Mouse (Mus musculus) mouse embryonic stem cell (cell line): ENCODE data around the gene Artn.

Source experiments
- in situ Hi-C, 2 experiments: fragments of 300-500 bp; cut with MboI; formaldehyde crosslinking; loops; 1 replicate in 1 of 2; 3 replicates in 1 of 2; pipeline ENCODE4 v1.14.3; 2019 to 2020; ENCODE audit warnings: low sequenced_read_pairs in 2 of 2, low pct_unique_long_range_greater_than_20kb in 1 of 2, mixed read lengths in 1 of 2; ENCODE audit not compliant: unreplicated experiment in 1 of 2

The Artn gene

DNA sequence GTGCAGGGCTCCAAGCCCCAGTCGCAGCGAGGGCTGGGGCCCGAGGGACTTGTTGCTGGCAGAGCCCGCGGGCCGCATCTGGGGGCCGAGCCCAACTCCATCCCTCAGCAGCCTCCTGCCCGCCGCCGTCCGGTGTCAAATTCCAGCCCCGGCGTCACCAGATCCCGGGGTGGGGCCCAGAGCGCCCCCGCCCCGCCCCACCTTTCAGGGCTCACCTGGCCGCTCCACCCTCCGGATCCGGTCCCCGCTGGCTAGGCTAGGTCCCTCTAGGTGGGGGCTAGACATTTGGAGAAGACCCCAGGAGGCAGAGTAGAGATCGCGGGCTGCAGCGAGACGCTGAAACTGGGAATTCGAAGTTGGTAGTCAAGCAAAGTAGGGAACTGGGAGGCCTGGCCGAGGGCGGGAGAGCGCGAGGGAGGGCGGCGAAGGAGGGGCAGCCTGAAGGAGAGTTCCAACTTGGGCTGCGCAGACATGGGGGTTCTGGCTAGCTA, at the start of gene Artn:
Gene Artn (minus strand): TSS at position 373 of the 491 bp plus-strand sequence.
- in situ Hi-C loops = no loop called here

DNA sequence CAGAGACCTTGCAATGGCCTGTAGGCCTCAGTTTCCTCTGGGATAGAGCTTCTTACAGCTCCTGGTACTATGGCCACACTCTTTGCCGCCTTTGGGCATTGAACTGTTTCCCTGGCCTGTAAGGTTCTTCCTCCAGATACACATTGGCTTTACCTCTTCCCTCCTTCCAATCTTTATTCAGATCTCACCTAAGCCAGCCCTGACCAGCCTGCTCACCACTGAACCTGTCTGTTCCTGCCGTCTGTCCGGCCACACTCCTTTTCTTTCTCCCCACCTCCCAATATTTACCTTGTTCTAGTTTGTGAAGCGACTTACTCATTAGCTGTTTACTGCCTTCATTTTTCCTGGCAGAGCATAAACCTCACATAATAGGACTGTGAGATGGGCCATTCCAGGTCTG, 49.6 kb upstream of the Artn start:
- in situ Hi-C loops = no loop called here

DNA sequence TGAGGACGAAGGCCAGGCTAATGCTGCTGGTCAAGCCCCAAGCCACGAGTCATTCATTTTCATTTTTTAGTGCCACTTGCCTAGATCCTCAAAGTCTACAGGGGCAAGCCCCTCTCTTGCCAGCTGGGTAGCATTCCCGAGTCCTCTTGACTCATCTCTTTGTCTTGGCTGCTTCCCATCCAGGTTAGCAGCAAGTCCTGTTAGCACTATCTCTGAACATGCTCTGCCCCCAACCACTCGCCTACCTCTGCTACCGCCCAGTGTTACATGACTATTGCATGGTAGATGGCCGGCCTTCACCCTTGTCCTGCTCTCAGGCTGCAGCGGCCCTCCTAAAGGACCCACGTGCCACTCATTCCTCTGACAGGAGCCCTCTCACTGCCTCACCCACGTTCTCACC, 48.7 kb upstream of the Artn start:
- in situ Hi-C loops = no loop called here

DNA sequence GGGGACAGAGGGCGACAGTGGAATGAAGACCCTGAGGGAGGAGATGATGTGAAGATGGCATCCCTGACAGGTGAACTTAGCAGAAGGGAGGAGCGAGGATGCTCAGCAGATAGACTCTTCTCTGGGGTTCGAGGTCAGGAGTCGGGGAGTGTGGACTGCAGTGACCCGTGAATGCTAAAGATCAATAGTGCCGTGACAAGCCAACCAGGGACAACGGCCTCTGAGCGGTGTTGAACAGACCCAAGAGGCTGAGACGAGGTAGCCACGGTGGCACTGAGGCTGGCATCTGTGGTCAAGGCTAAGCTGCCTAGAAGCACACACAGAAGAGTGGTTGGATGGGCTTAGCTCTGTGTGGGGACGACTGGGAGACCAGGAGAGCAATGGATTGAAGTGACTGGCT, 48.3 kb upstream of the Artn start:
- in situ Hi-C loops = no loop called here

DNA sequence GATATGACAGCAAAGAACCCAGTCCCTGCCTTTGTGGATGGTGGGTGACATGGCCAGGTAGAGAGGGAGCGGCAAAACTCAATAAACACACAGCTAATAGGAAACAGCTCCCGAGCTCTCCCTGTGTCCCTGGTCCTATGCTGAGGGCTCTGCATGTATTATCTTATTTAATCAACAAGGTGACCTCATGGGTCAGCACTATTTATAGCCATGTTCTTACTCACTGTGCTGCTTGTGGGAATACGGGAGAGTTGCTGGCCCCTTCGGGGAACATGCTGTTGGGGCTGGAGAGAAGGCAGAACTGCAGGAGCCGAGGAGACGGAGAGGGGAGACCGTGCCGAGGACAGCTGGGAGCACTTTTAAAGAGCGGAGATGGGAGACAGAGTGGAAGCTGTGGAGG, 47.8 kb upstream of the Artn start:
- in situ Hi-C loops = no loop called here

DNA sequence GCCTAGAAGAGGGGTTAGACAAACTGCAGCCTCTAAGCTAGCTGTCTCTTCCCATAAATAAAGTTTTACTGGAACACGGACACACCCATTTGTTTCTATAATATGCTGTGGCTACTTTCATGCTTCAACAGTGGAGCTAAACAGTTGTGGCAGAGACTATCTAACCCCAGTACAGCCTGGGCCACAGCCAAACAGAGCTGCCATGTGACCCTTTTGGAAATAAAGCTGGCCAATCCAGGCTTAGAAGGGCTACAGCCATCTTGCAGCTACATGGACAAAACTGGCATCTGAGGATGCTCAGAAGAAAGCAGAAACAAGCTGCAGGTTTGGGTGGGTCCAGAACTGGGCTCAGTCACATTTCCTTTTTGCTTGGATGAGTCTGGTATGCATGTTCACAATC, 46.3 kb upstream of the Artn start:
- in situ Hi-C loops = no loop called here

DNA sequence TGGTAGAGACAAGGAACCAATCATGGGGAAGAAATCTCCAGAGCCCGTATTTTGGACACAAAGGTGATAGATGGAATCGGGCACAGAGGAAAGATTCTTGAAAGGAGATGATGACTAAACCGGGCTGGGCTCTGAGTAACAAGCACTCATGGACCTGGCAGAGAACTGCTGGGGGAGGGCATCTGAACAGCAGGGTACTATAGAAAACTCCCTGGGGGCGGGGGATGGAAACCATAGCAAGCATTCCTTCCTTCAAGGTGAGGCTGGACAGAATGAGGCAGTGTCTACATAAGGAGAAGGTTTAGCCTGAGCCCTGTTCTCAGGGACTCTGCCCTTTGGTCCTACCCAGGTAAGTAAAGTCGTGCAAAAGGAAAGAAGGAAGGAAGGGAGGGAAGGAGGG, 45.2 kb upstream of the Artn start:
- in situ Hi-C loops = no loop called here

DNA sequence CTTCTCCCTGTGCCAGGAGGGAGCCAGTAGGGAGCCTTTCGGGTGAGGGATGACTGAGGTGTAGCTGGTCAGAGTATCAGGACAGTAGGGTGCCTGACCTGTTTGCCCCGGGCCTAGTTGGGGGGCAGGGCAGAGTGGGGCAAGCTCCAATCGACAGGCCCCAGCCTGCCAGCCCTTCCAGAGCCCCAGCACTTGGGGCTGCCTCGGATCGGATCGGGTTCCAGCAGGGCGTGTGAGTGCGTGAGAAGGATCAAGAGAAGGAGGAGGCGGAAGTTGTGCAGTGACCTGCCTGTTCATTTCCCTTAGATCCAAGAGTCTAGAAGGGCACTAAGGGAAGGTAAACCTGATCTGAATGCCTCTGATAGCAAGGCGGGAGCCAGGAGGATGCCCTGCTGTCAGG, 43.4 kb upstream of the Artn start:
- in situ Hi-C loops = no loop called here

DNA sequence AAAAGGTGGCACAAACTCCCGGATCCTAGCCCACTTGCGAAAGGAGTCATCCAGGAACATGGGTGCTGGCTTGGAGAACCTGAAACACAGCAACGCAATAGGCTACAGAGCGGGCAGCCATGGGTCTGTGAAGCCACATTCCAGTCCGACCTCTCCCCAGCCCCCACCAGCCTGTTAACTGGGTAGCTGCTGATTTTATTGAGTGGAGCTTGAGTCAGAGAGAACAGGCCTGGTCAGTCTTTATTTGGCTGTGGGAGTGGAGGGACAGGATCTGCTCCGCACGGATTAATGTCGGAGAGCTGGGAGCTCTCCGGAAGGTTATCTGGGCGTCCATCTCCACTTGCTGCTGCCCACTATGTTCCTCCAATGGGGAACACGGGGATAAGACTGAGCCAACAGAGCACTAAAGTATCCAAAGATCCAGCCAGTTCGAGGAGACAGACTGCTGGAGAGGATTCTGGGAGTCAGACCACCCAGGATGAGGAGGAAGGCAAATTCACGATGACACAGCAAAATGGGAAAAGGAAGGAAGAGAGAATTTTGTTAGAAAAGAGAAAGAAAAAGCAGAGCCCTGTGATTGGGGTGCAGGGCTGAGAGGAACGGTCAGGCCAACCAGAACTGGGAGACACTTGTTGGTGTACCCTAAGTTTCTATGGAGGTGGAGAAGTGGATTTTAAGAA, 34.9 kb upstream of the Artn start:
- in situ Hi-C loops = no loop called here

DNA sequence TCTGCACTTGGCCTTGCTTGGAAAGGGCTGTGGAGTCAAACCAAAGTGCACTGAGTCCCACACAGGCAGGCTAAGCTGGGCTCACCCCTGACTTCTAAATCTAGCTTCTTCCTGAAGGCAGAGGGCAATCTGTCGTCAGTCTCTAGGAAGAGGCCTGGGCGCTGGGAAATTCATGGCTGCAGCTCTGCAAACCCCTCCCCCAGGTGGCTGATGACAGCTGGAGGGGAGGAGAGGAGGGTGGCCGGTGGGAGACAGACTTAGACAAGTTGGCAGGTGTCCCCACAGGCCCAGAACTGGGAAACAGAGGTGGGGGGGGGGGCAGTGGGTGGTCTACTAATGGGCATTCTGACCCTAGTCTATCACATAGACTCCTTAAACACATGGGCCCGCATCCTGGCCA, 27.9 kb upstream of the Artn start:
- in situ Hi-C loops = no loop called here

DNA sequence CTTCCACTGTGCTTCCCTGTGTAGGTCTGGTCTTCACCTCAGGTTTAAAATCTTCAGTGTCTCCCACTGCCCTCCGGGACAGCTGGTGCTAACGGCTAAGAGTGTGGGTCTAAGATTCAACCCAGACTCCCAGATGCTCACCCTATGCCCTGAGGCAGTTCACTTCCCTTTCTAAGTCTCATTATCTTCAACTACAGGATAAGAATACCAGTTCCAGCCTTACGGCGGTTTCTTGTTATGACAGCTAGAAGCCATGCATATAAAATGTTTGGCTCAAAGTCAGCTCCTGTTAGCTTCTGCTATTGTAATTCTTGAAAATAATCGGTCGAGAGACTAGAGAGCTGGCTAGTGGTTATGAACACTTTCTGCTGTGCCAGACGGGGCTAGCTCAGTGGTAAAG, 17.9 kb upstream of the Artn start:
- in situ Hi-C loops = no loop called here

DNA sequence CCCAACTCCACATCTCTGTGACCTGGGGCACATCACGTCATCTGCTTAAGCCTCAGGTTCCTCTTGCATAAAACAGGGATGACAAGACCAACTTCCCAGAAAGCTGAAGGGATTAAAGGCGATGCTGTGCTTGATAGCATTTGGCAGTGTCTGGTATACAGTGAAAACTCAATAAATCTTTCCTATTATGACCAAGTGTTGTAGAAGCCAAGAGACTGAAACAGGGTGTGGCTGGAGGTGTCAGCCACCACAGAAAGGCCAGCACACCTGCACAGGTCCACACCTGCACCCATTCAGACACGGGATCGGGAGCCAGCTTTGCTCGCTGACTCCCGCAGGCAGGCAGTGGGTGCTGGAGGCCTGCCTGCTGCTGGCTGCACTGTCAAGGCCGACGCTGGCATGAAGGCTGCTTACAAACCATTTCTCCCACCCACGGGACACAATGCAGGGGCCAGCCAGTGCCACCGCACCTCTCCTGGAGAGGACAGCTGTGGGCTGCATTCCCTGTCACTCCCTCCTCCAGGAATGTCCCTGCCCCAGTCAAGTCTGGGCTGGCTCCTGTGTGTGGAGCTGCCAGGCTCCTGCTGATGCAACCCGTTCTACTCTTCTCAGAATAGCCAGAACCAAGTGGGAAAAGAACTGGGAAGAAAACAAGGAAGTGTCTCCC, 17.2 kb upstream of the Artn start:
- in situ Hi-C loops = no loop called here

DNA sequence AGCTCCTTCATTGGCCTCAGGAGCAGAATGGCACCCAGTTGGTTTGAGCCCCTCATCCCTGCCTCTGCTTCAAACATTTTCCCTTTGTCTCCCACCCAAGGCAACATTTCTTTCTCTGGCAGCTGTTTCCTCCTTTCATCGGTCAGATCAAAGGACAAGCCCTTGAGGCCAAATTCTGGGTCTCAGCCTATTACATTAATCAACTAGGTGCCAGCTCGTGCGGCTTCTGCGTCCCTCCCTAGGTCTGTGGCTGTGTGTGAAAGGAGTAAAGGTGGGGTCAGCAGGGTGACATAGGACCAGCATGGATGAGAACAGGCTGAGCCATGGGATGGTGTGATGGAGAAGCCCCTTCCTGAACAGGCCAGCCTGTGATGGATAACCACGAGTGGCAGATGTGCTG, 13.8 kb upstream of the Artn start:
- in situ Hi-C loops = no loop called here

DNA sequence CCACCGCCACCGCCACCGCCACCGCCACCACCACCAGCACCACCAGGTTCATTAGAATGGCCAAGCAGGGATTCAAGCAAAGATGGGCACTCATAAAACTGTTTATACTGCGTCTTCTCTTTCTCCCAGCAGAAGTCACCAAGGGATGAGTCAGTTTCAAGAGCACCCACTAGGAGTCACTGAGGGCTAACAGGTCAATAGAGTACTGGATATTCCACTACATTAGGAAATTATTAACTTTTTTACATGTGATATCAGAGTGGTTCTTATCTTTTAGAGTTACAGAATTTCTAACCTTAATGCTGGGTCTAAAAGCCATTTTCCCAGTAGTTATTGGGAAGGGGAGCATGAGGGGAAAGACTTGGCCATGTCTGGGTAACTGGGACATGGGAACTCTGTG, 7.4 kb upstream of the Artn start:
- in situ Hi-C loops = no loop called here

DNA sequence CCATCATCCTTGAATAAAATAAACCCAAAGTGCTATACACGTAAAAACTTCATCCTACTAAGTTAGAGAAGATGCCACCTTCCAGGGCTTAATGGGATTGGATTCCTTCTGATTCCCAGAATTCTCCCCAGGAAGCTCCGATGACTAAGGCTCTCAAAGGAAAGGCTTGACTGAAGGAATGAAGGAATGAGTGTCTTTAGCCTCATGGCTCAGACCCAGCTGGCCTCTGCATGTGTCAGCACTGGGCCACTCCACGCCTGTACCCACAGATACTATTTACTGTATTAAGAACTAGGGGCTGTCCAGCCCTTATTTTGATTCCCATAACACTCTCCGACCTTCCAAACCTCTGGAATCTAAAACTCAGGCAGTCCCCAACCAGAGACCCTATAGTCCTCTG, 4.5 kb upstream of the Artn start:
- in situ Hi-C loops = no loop called here

DNA sequence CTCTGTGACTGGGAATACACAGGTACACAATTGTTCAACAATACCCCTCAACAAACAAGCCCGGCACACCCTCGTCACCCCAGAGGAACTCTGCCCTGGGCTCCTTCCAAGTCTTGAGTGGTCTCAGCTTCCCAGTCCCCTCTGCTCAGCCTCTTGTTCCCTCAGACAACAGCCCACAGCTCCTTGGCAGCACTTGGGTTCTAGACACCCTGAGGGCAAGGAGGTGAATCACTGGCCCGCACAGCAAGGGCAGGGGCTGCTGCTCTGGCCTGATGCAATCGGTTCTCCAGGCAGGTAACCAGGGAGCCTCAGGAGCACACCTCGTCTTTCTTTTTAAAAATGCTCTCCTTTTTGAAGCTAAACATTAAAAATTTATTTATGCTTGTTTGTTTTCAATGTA, 3.7 kb upstream of the Artn start:
- in situ Hi-C loops = no loop called here

DNA sequence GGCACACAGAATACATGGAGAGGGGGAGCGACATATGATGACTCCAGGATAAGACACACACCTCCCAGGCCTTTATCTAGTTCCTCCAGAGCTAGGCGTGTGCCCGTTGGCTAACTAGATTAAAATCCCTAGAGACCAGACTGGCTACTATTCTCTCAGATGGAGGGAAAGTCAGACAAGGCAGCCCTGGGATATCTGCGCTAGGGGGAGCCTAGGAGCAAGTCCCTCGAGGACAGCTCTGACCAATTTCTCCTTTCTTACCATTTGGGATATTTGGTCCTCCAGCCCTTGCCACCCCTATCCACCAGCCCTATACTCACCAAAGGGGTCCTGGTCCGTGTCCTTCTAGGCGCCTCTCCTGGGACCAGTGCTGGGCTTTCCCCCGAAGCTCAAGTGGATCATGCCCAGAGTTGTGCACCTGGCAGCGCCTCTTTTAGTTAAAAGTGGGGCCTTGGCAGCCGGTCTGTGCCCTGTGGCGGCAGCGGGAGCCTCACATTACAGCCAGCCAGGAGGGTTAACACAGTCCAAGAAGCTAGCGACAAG, 793 bp downstream of the Artn start:
- in situ Hi-C loops = no loop called here

DNA sequence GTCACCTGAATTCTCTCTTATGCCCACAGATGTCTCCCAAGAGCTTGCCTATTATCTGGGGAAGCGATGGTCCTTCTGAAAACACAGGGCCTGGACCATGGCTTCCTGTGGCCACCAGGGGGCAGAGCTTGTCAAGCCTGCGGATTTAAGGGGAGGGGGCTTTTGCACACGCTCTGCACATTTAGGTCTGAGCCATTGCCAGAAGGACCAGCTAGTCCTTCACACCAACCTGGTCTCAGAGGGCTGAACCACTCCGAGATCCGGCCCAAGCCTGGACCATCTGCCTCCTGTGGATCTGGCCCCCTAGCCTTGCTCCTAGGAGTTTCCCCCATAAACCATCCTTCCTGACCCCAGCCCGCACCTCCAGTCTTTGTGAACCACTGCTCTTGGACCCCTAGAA, 1.3 kb downstream of the Artn start:
- in situ Hi-C loops = no loop called here

DNA sequence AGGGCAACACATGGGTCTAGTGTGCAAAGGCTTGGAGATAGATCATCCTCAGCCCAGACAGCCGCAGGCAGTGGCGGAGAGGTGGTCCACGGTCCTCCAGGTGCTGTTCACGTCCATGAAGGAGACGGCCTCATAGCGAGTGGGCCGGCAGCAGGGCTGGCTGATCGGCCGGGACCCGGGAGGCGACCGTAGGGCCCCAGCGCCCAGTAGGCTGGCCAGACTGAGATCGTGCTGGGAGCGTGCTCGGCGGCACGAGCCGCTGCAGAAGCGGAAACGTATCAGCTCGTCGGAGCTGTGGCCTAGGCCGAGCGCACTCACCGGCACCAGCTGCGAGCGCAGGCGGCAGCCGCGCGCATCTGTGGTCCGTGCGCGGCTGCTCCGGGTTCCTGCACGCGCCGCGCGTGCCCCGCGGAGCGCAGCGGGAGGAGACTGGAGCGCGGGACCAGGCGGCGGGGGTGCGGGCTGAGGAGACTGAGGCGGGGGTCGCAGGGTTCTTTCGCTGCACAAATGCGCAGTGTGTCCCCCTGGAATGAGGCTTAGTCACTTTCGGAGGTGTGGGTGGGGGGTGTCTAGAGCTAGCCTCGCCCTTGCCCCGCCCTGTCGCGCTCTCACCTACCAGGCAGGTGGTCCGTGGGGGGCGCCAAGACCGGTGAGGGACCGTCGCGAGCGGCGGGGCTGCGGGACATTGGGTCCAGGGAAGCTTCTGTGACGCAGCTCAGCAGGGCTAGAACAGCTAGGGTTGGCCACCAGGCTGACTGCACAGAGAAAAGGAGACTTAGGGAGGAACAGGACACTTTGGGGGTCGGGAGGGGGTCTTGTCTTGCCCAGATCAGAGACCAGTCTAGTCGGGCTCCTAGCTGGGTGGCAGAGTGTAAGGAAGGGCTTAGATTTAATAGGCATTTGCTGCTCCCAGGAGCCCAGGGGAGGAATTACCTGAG, 2.7 kb downstream of the Artn start:
- in situ Hi-C loops = no loop called here
